Mouse (Mus musculus) liver, embryonic 15.5 days (tissue): ENCODE data around the gene Use1. TPM values are rescaled to one million over a fixed set of nuclear protein-coding genes. Genes with fewer than 3 reads are reported as not detected.
A peak's percentile ranks its signal among the peaks of the same experiment; 100 is the strongest.

Experiments
- ATAC-seq: fragments of 200-750 bp; cut with Nextera tagmentation; 2 replicates; pipeline ENCODE4 v1.8.0; 2017; ENCODE audit warnings: moderate number of reproducible peaks, mild to moderate bottlenecking, moderate library complexity; ENCODE audit not compliant: insufficient read depth
- H3K27ac ChIP-seq: fragments of 300-500 bp; sonication (generic); replicated peaks from 2 replicates; pipeline ENCODE4 v1.5.1; 2015; ENCODE audit warnings: mild to moderate bottlenecking, inconsistent platforms
- H3K27me3 ChIP-seq: fragments of 300-500 bp; sonication (generic); 2 replicates; pipeline ENCODE4 v1.6.1; 2015; ENCODE audit warnings: mild to moderate bottlenecking, inconsistent platforms
- H3K36me3 ChIP-seq: fragments of 300-500 bp; sonication (generic); replicated peaks from 2 replicates; pipeline ENCODE4 v1.6.1; 2015; ENCODE audit warnings: moderate library complexity, mild to moderate bottlenecking, inconsistent platforms
- H3K4me1 ChIP-seq: fragments of 300-500 bp; sonication (generic); replicated peaks from 2 replicates; pipeline ENCODE4 v1.6.1; 2015; ENCODE audit warnings: inconsistent platforms
- H3K4me2 ChIP-seq: fragments of 300-500 bp; sonication (generic); 2 replicates; pipeline ENCODE4 v1.6.1; 2015; ENCODE audit warnings: moderate library complexity, mild to moderate bottlenecking, inconsistent platforms
- H3K4me3 ChIP-seq: fragments of 300-500 bp; sonication (generic); replicated peaks from 2 replicates; pipeline ENCODE4 v1.5.1; 2015; ENCODE audit warnings: mild to moderate bottlenecking, inconsistent platforms
- H3K9ac ChIP-seq: fragments of 300-500 bp; sonication (generic); 2 replicates; pipeline ENCODE4 v1.6.1; 2015; ENCODE audit warnings: moderate library complexity, mild to moderate bottlenecking, inconsistent platforms
- H3K9me3 ChIP-seq: fragments of 300-500 bp; sonication (generic); replicated peaks from 2 replicates; pipeline ENCODE4 v1.6.1; 2016; ENCODE audit warnings: inconsistent platforms
- WGBS: fragments of 180-500 bp; shearing (Covaris S2); methylation state at CpG from one replicate; pipeline ENCODE4 v1.1.7; 2015; ENCODE audit warnings: mixed read lengths; ENCODE audit not compliant: insufficient replicate concordance; 5-methylcytosine and 5-hydroxymethylcytosine counted together
- polyA plus RNA-seq: library from polyadenylated mRNA; unstranded; fragments of >200 nt; fragmentation: Nextera tagmentation; extraction: Ambion mirVana; gene quantifications from 2 replicates; pipeline ENCODE4 v1.2.1, GENCODE M21; 2015

The Use1 gene
- polyA plus RNA-seq, 1 experiment from 2014 or later, result 38.7 TPM

DNA sequence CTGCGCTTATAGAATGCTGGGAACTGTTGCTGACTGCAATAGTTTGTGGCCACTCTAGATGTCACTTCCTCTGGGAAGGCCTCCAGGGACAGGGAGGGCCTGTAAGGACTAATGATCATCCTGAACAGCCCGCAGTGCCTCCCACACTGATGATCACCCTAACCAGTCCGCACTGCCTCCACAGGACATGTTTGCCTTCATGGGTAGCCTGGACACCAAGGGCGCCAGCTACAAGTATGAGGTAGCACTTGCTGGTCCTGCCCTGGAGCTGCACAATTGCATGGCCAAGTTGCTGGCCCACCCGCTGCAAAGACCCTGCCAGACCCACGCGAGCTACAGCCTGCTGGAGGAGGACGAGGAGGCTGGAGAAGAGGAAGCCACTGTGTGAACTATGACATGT, 37.4 kb downstream of the Use1 start:
- WGBS, result 69% methylated on average over 8 of the region's 8 CpGs
- Histone ChIP-seq H3K36me3 (peaks cover 40% of the 10 kb centered on the region), H3K27me3 (no peaks in the 10 kb centered on the region), H3K4me1 (peaks cover 42% of the 10 kb centered on the region), H3K9me3 (no peaks in the 10 kb centered on the region), H3K27ac (no peak overlapping the region), H3K4me3 (no peak overlapping the region), H3K4me2 (no peak overlapping the region), H3K9ac (no peak overlapping the region)
- no peak for ATAC-seq

DNA sequence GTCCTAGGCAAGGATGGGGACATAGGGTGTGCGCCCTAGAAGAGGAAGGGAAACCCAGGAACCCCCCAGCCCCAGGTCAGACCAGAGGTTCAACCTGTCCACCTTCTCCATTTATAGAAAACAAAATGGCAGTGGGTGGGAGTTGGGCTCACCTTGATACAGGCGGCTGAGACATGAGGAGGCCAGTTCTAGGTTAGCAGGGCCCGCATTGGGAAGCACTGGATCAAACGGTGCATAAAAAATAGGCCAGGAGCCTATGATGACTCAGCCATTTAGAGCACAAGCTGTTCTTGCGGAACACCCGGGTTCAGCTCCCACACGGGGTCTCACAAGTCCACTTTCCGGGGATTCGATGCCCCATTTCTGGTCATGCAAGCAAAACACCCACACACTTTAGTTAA, 38.3 kb downstream of the Use1 start:
- Histone ChIP-seq H3K4me3 (peak overlapping the region; percentile 98), H3K36me3 (peaks cover 43% of the 10 kb centered on the region), H3K27me3 (no peaks in the 10 kb centered on the region), H3K4me1 (peaks cover 42% of the 10 kb centered on the region), H3K27ac (peak overlapping the region; percentile 77; the same call in 1 of the 2 replicates), H3K4me2 (peak overlapping the region; percentile 86), H3K9ac (no peak overlapping the region), H3K9me3 (no peaks in the 10 kb centered on the region)
- WGBS, result 60% methylated on average over 9 of the region's 9 CpGs
- no peak for ATAC-seq

DNA sequence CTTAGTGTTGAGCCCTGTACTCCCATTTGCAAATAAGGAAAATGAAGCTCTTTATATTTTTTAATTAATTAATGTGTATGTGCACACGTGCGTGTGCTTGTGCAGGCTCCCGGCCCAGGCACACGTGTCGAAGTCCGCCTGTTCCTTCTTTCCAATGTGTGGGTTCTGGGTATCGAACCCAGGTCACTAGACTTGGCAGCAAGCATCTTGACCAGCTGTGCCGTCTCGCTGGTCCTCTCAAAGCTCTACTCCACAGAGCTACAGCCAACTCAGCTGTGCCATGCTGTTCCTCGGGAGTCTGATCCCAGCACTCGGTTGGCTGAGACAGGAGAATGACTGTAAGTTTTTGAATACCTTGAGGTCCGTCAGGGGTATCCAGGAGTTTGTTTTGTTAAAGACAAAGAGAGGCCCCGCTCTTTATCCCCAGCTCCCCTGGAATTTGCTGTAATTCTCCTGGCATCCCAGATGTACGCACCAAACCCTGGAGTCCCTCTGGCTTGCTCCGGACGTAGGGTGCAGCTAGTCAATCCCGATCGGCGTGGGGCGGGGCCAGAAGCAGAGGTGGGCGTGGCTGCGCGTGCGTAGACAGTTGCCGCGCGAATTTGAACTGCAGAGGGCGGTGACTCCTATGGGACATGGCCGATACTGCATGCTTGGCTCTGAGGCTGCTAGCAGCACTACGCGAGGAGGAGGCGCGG, 38.9 kb downstream of the Use1 start, which contains the start of gene Ankle1:
TSS of gene Ankle1 (plus strand) at position 610 of the 698 bp plus-strand sequence.
- Histone ChIP-seq H3K9me3 (no peaks in the 10 kb centered on the region), H3K4me2 (peak within 1 kb of the TSS; percentile 86), H3K27ac (peak within 1 kb of the TSS; percentile 88), H3K27me3 (no peaks in the 10 kb centered on the region), H3K4me3 (peak within 1 kb of the TSS; percentile 98), H3K9ac (peak within 1 kb of the TSS; percentile 95), H3K36me3 (peaks cover 44% of the 10 kb centered on the region), H3K4me1 (peaks cover 42% of the 10 kb centered on the region)
- 12% methylated on average over 33 of the region's 33 CpGs for WGBS
- peak; percentile 82 for ATAC-seq

DNA sequence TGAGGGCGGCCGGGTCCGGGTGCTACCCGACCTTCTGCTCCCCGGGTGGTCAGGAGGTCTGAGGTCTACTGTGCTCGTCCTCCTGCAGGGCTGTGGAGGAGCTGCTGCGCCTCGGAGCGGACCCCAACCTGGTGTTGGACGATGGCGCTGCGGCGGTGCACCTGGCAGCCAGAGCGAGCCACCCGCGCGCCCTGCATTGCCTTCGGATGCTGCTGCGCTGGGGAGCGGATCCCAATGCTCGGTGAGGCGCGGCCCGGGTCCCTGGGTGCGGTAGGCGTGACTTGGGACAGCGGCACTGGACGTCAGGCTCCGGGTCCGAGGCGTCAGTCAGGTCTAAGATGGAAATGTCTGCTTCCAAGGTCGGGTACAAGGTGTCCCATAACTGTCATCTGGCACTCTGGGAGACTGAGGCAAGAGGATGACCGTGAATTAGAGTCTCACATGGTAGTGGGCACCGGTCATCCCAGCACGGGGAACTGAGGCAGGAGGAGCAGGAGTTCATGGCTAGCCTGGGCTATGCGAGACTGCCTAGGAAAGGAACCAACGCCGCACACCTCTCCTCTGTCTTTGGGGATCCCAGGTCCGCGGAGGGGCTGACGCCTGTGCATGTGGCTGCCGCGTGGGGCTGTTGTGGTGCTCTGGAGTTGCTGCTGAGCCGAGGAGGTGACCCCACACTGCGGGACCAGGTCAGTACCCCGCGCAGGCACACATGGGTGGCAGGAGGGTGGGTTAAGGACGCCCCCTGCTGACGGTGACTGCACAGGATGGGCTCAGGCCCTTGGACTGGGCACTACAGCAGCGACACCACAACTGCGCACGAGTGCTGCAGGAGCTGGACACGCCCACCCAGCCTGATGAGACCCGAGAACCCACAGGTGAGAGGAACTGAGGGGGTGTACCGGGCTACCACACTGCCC, 39.7 kb downstream of the Use1 start:
- Histone ChIP-seq H3K9me3 (no peaks in the 10 kb centered on the region), H3K9ac (peak overlapping the region; percentile 95), H3K4me2 (peak overlapping the region; percentile 86), H3K27me3 (no peaks in the 10 kb centered on the region), H3K36me3 (peaks cover 39% of the 10 kb centered on the region), H3K4me3 (peak overlapping the region; percentile 98), H3K27ac (peak overlapping the region; percentile 88), H3K4me1 (peaks cover 44% of the 10 kb centered on the region)
- WGBS, result under 1% methylated on average over 55 of the region's 55 CpGs
- peak; percentile 75 for ATAC-seq

DNA sequence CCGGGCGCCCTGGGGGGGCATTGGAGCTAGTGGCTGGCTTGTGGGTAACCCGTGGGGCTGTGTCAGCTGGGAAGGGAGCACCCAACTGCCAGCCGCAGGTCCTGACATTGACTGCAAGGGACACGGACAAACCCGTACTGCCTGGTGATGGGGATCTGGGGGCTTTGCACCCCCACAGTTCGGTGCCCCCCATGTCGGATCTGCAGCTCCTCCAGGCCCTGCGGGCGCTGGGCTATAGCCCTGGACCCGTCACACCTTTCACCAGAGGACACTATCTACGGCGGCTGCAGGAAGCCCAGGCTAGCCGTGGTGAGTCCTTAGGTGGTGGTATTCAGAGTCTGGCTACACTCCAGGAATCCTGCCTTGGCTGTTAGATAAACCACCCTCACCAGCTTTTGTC, 40.8 kb downstream of the Use1 start:
- peak overlapping the region; percentile 86 for H3K4me2 ChIP-seq
- H3K4me1 ChIP-seq, result peaks cover 52% of the 10 kb centered on the region
- 84% methylated on average over 14 of the region's 14 CpGs for WGBS
- ATAC-seq, result no peak
- no peak overlapping the region for H3K9ac ChIP-seq
- H3K27ac ChIP-seq, result no peak overlapping the region
- peak overlapping the region; percentile 98 for H3K4me3 ChIP-seq
- H3K36me3 ChIP-seq, result peaks cover 37% of the 10 kb centered on the region
- H3K27me3 ChIP-seq, result no peaks in the 10 kb centered on the region
- H3K9me3 ChIP-seq, result no peaks in the 10 kb centered on the region

DNA sequence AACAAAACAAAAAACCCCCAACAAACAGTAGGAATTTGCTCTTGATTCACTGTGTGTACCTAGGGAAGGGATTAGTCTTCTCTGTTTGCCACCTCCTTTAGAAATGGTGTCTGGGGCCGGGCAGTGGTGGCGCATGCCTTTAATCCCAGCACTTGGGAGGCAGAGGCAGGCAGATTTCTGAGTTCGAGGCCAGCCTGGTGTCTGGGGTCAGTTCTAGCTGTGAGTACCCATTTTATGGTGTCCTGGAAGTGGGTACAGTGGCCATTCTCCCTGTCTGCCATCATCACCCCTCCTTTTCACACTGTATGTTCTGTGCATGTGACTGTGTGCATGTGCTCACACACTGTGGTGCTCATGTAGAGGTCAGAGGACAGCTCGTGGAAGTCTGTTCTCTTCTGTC, 41.6 kb downstream of the Use1 start:
- Histone ChIP-seq H3K4me3 (no peak overlapping the region), H3K4me2 (no peak overlapping the region), H3K9me3 (no peaks in the 10 kb centered on the region), H3K4me1 (peaks cover 52% of the 10 kb centered on the region), H3K36me3 (peaks cover 37% of the 10 kb centered on the region), H3K27ac (no peak overlapping the region), H3K9ac (no peak overlapping the region), H3K27me3 (no peaks in the 10 kb centered on the region)
- no peak for ATAC-seq
- 91% methylated on average over 4 of the region's 4 CpGs for WGBS

DNA sequence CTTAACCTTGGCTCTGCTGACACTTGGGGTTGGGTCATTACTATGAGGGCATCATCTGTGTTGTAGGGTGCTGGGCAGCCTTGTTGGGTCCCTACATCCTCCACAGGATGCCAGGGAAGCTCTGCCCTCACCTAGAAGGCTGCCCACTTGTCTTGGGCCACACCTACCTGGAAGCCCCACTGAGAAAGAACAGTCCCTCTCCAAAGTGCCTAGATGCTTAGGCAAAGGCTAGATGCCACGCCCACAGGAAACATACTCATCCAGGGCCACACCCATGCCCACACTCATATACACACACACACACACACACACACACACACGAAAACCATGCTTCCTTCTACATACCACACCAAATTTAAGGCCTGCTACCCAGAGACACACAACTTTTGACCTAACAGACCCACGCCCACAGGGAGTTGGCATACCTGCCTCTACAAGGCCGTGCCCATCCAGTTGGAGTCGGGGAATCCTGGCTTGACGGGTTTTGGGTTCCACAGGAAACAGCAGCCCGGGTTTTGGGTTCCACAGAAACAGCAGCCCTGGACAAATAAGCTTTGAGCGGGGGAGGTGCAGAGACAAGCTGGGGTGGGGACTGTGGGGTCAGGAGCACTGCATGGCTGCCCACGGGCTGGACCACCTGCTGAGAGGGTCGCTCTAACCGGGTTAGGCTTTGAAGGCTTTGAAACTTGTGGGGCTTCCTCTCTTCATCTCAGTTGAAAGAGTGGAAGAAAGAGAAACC, 45.1 kb downstream of the Use1 start:
- Histone ChIP-seq H3K36me3 (peaks cover 36% of the 10 kb centered on the region), H3K4me2 (no peak overlapping the region), H3K9ac (no peak overlapping the region), H3K9me3 (no peaks in the 10 kb centered on the region), H3K4me1 (peaks cover 23% of the 10 kb centered on the region), H3K4me3 (no peak overlapping the region), H3K27me3 (no peaks in the 10 kb centered on the region), H3K27ac (no peak overlapping the region)
- ATAC-seq, result no peak
- WGBS, result 38% methylated on average over 11 of the region's 11 CpGs

Other genes starting within 250 kb of the Use1 start
- 7.3 and 8.6 TPM in 2 replicates for gene Myo9b, start 94.1 kb upstream of the Use1 start, polyA plus RNA-seq
- gene Haus8, start 93.9 kb upstream of the Use1 start, polyA plus RNA-seq, result 44.8 and 47.5 TPM in 2 replicates
- gene Ocel1, start 4.5 kb downstream of the Use1 start, polyA plus RNA-seq, result 4.6 and 5.2 TPM in 2 replicates
- 24.1 and 27.0 TPM in 2 replicates for gene Nr2f6, start 15.1 kb downstream of the Use1 start, polyA plus RNA-seq
- 3.3 and 5.2 TPM in 2 replicates for gene Ushbp1, start 29.0 kb downstream of the Use1 start, polyA plus RNA-seq
- gene Babam1, start 30.0 kb downstream of the Use1 start, polyA plus RNA-seq, result 56.0 and 58.5 TPM in 2 replicates
- 42.0 and 54.0 TPM in 2 replicates for gene Ankle1, start 39.2 kb downstream of the Use1 start, polyA plus RNA-seq
- 9.1 and 9.2 TPM in 2 replicates for gene Abhd8, start 96.8 kb downstream of the Use1 start, polyA plus RNA-seq
- 81.2 and 96.6 TPM in 2 replicates for gene Mrpl34, start 98.1 kb downstream of the Use1 start, polyA plus RNA-seq
- 38.3 and 42.6 TPM in 2 replicates for gene Dda1, start 102.4 kb downstream of the Use1 start, polyA plus RNA-seq
- 0.15 and 0.20 TPM in 2 replicates for gene Ano8, start 119.1 kb downstream of the Use1 start, polyA plus RNA-seq
- 4.2 and 5.1 TPM in 2 replicates for gene Gtpbp3, start 121.3 kb downstream of the Use1 start, polyA plus RNA-seq
- 22.4 and 23.9 TPM in 2 replicates for gene Plvap, start 144.9 kb downstream of the Use1 start, polyA plus RNA-seq
- 0.06 and 0.14 TPM in 2 replicates for gene Ccdc194, start 158.9 kb downstream of the Use1 start, polyA plus RNA-seq
- 35.3 and 37.3 TPM in 2 replicates for gene Bst2, start 170.6 kb downstream of the Use1 start, polyA plus RNA-seq
- 31.6 and 35.2 TPM in 2 replicates for gene Mvb12a, start 176.1 kb downstream of the Use1 start, polyA plus RNA-seq
- 0.50 and 0.94 TPM in 2 replicates for gene Tmem221, start 192.0 kb downstream of the Use1 start, polyA plus RNA-seq
- 0.09 TPM in 1 of 2 replicates, not detected in the other for gene Nxnl1, start 199.8 kb downstream of the Use1 start, polyA plus RNA-seq
- gene Slc27a1, start 202.0 kb downstream of the Use1 start, polyA plus RNA-seq, result 2.3 and 3.0 TPM in 2 replicates
- 90.7 and 92.8 TPM in 2 replicates for gene Pgls, start 225.3 kb downstream of the Use1 start, polyA plus RNA-seq
- gene Fam129c, start 230.8 kb downstream of the Use1 start, polyA plus RNA-seq, result 0.99 and 1.4 TPM in 2 replicates
- gene Colgalt1, start 244.2 kb downstream of the Use1 start, polyA plus RNA-seq, result 23.0 and 25.6 TPM in 2 replicates